Mouse (Mus musculus): ENCODE measurements around the gene Mthfr.
A peak's percentile ranks its signal among the peaks of the same experiment; 100 is the strongest.

Gene Mthfr

GRCm38 (mm10) chr4:148065702-148066400, 27.0 kb downstream of the Mthfr start:
- DNase-seq (ENCODE audit: low read depth, low spot score): peak; percentile 40

DNA sequence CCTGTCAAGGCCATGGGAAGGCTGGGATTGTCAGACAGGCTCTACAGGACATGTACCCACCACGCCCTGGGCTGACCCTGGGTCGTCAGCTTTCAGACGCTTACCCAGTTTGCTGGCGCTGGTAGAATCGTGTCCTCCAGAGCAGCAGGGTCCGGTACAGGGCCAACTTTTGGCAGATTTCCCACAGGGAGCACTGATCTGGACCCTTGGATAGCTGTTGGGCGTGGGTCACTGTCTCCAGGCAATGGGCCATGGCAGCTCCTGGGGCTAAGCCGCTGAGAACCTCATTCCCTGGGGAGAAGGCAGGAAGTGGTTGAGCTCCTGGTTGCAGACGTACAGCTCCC, 27.5 kb downstream of the Mthfr start:
- DNase-seq (ENCODE audit: low read depth, low spot score): no peak

GRCm38 (mm10) chr4:148067346-148067745, 28.5 kb downstream of the Mthfr start:
- DNase-seq (ENCODE audit: low read depth, low spot score): no peak

- DNase-seq (ENCODE audit: low read depth, low spot score): peak; percentile 25
Measured at GRCm38 (mm10) chr4:148069602-148070218, 30.8 kb downstream of the Mthfr start.

GRCm38 (mm10) chr4:148071508-148071907, 32.6 kb downstream of the Mthfr start:
- DNase-seq (ENCODE audit: low read depth, low spot score): no peak

- peak; percentile 71 for DNase-seq (ENCODE audit: low read depth, low spot score)
Measured at GRCm38 (mm10) chr4:148074521-148075189, 35.8 kb downstream of the Mthfr start.

DNA sequence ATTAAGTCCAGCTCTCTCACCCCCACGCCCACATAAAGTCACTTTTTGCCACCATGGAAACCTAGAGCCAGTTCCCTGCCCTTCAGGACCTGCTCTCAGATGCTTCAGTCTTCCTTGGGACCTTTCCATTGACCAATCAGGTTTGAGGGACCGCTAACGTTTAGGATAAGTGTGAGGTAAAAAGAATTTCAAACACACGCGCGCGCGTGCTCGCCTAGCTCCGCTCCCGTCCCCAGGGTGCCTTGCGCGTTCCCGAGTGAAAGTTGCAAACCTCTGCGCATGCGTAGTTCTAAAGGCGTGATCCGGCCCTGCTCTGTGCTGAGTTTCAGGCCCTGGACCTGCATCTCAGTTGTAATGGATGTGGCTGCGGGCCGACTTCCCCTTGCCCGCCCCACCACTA, 36.4 kb downstream of the Mthfr start:
- DNase-seq (ENCODE audit: low read depth, low spot score): peak; percentile 80

GRCm38 (mm10) chr4:148075881-148076280, 37.0 kb downstream of the Mthfr start:
- no peak for DNase-seq (ENCODE audit: low read depth, low spot score)

DNA sequence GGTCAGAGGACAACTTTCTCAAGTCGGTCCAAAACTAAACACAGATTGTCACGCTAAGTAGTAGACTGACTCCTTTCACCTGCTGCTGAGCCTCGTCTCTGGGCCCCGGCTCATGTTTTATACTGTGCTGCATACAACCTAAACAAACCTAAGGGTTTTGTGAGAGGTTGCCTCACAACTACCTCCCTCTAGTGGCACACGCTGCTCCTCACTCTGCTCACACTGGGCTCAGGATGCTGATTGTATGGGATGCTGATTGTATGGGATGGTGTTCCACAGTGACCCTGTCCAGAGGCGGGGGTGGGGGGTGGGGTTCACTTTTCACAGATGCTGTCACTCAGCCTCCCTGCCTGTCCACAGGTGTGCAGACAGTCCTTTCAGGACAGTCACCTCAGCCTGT, 40.3 kb downstream of the Mthfr start:
- no peak for DNase-seq (ENCODE audit: low read depth, low spot score)

DNA sequence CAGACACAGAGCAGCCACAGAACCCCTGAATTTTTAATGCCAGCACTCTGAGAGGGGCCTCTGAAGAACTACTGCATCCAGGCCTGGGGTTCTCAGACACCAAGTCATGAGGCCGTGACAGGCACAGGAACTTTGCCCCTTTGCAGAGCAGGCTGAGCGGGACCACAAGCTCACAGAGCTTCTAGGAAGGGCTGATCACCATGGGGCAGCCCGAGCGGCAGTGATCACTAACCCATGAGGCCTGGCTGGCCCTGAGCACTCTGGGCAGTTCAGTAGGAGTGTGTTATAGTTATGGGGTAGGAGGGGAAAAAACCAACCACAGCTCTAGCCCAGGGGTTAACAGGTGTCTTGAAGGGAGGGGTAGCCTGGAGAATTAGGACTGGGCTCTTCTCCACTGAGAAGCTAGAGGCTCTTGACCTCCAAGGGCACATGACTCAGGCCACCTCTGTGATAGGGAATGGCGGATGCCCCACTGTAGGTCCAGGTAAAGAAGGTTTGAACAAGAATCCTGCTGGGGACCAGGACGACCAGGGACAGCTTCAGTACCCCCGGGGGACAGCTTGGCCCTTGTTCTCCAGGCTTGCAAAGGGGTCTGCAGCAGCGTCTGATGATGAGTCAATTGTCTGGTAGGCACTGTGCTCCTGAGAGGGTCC, 41.2 kb downstream of the Mthfr start:
- DNase-seq (ENCODE audit: low read depth, low spot score): no peak

DNA sequence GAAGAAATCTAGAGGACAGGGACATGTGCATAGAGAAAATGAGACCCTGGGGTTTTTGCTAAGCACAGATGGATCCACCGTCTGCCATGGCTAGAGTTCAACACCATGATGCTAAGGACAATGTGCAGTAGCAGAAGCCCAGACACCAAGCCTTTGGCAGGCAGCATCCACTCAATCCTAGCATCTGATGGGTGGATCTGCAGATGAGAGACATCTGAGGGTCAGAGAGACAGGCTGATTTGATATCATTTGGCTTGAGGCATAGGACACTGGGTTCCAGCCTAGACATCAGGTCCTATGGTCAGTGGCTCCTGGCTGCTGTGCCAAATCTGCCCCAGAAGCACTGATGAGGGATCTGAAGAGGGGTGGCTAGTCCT, 41.7 kb downstream of the Mthfr start:
- no peak for DNase-seq (ENCODE audit: low read depth, low spot score)

- no peak for DNase-seq (ENCODE audit: low read depth, low spot score)
Measured at GRCm38 (mm10) chr4:148081201-148081600, 42.3 kb downstream of the Mthfr start.

- peak; percentile 67 for DNase-seq (ENCODE audit: low read depth, low spot score)
Measured at GRCm38 (mm10) chr4:148082257-148083044, 43.6 kb downstream of the Mthfr start.

DNA sequence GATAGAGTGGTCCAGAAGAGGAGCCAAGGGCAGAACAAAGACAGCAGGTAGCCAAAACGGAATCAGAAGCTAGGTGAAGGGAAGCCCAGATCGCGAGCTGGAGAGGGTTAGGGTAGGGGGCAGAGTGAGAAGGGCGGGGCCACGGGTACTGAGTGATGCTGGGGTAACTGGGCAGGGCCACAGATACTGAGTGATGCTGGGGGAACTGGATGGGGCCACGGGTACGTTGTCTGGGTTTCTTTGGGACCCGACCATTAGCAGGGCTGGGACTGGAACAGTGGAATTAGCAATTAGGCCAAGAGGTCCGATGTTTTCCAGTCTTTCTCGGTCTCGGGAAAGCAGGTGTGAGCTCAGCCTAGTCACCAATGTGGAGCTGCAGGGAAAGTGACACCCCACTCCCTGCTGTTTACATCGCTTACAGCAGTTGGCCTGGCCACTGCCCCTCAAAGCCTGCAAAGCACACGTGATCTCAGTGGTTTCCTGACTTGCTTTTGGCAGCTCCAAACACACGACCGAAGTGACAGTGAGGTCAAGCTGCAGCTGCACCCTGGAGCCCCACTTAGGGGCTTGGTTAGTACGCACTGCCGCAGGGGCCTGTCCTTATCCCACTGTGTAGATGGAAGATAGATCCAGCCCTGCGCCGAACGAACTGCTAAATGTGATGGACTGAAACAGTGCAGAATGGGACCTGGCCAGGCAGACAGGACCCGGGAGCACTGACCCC, 44.5 kb downstream of the Mthfr start:
- no peak for DNase-seq (ENCODE audit: low read depth, low spot score)

DNA sequence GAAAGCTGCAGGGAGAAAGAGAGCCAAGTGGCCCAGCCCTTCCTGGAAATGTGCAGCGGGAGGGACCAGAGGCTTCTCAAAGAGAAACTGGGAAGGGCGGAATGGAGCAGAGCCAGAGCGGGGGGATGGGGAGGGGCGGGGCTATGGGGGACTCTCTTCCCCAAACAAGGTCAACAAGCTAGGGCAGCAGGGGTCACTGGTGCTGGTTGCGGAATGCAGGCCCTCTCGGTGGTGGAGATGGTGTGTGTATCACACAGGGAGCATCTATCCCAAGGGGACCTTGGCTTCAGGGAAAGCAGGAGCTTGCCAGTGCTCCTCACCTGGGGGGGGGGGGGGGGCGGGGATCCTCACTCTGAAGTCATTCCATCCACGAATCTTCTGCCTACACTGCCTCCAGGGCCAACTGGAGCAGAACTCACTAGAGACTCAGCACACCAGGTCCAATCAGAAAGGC, 45.4 kb downstream of the Mthfr start:
- no peak for DNase-seq (ENCODE audit: low read depth, low spot score)

DNA sequence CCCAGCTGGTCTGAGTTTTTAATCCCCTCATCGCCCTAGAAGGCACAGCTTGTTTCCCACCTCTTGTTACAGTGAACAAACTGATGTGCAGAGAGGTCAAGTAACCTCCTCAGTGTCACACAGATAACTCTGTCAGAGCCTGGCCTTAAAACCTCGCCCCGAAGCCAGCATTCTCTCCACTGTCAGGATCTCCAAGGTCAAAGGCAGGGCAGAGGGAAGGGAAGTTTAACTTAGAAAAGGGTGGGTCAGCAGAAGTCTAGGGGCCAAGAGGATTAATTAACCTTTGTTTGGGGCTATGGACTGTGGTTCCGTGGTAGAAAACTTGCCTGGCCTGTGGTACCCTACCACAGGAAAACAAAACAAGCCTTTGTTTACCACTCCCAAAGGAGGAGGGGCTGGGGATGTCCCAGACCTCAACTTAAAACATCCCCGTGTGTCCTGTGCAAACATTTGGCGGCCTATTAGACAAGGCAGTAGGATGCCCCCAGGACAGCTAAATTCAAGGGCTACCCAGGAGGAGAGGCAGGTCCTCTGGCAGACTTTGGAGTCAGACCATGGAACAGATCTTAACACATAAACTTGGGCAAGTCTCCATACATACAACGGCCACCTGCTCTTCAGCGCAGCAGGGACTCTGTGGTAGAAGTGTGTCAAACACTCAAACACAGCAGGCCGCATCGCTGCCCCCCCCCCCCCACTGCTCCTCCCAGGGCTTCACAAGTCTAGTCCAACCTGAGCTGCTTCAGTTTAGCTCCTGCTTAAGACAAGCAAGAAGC, 46.4 kb downstream of the Mthfr start:
- no peak for DNase-seq (ENCODE audit: low read depth, low spot score)

DNA sequence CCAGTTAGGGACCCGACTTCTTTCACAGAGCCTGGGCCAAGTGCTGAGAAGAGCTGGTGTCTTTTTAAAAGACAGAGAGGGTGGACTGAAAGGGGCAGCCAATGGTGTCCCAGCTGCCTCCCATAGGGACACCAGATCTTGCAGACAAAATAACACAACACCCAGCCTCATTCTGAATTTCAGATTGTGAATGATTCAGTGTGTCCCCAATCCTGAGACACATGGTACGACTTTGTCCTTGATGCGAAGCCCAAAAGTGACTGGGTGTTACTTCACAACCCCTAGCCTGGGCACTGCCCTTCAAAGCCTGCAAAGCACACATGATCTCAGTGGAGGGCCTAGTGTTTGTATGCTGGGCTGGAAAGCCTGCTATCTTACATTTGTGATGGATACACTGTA, 47.0 kb downstream of the Mthfr start:
- no peak for DNase-seq (ENCODE audit: low read depth, low spot score)

DNA sequence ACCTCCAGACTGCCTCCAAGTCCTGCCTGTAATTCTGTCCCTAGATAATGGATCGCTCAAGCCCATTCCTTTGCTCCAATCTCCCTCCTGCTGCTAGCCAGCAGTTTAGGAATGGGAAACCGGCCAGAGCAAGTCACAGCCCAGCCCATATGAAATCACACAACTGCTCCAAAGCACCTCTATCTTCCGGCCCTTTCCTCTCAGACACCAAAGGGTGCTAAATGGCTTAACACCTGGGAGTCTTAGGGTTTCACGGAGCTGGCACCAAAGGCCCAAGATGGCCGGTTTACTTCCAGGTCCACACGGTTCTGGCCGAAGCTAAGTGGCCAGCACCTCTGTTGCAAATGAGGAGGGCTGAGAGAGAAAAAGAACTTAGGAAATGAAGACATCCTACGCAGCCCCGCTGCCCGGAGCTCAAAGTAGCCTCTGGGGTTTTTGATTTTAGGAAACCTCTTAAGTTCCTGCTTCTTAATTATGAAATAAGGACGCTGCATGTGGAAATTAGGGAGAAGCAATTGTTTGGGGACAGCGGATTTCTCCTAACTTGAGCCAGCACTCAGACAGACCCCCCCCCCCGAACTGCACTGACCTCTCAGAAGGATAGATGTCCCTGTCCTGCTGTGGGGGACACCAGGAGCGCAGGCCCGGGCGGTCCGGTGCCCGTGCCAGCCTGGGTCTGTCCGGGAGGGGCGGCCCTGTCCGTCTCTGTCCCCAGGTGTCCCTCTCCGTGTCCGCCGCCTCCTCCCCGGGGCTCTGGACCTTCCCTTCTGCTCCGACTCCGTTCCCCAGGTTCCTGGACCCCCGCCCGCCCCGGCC, 48.4 kb downstream of the Mthfr start:
- DNase-seq (ENCODE audit: low read depth, low spot score): no peak

GRCm38 (mm10) chr4:148087907-148088527, 49.1 kb downstream of the Mthfr start, which contains the start of gene Agtrap:
TSS of gene Agtrap (minus strand) at chr4:148088031.
- peak; percentile 88 for DNase-seq (ENCODE audit: low read depth, low spot score)

Data from A20 (cell line).